Mouse (Mus musculus): Measurements from ENCODE around the gene Arhgdig. TPM values are rescaled to one million over a fixed set of nuclear protein-coding genes. Genes with fewer than 3 reads are reported as not detected.

Arhgdig gene
- polyA plus RNA-seq (2012; fragmentation: generic; extraction: Trizol): 9.6 TPM
- long read RNA-seq, experiment 1: 0 reads
- long read RNA-seq, experiment 2, partial matches to known transcripts: 0 of 1 reads
- long read RNA-seq, experiment 2, other reads (novel, unspliced or antisense): 0 of 1 reads

DNA sequence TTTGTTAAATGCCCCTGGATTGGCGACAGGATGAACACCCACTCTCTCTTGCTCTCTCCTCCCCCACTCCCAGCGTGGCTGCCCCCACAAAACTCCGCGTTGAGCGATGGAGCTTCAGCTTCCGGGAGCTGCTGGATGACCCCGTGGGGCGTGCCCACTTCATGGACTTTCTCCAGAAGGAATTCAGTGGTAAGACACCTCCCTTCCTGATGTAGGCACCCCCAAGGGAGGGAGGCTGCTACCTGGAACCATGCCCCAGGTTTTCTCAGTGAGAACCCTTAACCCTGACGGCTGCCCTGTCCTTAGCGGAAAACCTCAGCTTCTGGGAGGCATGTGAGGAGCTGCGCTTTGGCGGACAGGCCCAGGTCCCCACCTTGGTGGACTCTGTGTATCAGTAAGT is at the start of gene Arhgdig:
Gene Arhgdig, minus strand, starts transcription at position 101 of the 400 bp plus-strand sequence.
- Histone ChIP-seq H3K36me3 (ENCODE audit: control insufficient read depth, insufficient read depth) (no peaks in the 10 kb centered on the region), H3K79me2 (ENCODE audit: control insufficient read depth, insufficient read depth) (no peaks in the 10 kb centered on the region), H3K4me3 (ENCODE audit: insufficient read depth, poor library complexity, severe bottlenecking) (no peak within 1 kb of the TSS), H3K27me3 (ENCODE audit: control insufficient read depth, insufficient read depth, insufficient read length) (no peaks in the 10 kb centered on the region), H3K79me3 (ENCODE audit: low read depth) (no peaks in the 10 kb centered on the region), H3ac (ENCODE audit: control insufficient read depth, insufficient read length, low read depth) (no peak within 1 kb of the TSS)
- no peak for TF ChIP-seq MYOD1 (IDR thresholded peaks at IDR 0.05; ENCODE audit: control insufficient read depth, insufficient read length, low read depth)
- TF ChIP-seq USF1 (IDR thresholded peaks at IDR 0.05; ENCODE audit: low read depth): no peak
- no peak for TF ChIP-seq FOSL1 (IDR thresholded peaks at IDR 0.05; ENCODE audit: insufficient read depth, low read length, poor library complexity, severe bottlenecking)
- no peak for TF ChIP-seq MYOG (IDR thresholded peaks at IDR 0.05; ENCODE audit: control insufficient read depth, extremely low read depth, insufficient read length)
- no peak for TF ChIP-seq CEBPB (IDR thresholded peaks at IDR 0.05; ENCODE audit: low read depth)
- TF ChIP-seq CTCF (IDR thresholded peaks at IDR 0.05; ENCODE audit: control insufficient read depth, insufficient read depth, insufficient read length): no peak
- TF ChIP-seq MAX (IDR thresholded peaks at IDR 0.05): no peak

DNA sequence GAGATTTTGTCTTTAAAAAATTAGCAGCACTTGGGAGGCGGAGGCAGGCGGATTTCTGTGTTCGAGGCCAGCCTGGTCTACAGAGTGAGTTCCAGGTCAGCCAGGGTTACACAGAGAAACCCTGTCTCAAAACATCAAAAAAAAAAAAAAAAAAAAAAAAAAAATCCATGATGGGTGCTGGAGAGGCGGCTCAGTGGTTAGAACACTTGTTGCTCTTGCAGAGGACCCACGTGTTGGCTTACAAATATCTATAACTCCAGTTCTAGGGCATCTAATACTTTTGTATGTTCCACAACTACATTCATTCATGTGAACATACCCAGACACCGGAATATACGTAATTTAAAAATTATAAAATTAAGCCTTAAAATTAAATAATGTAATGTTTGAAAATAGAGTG is 47.7 kb upstream of the Arhgdig start:
- Histone ChIP-seq H3ac (ENCODE audit: control insufficient read depth, insufficient read length, low read depth) (no peak overlapping the region), H3K36me3 (ENCODE audit: control insufficient read depth, insufficient read depth) (peaks cover 58% of the 10 kb centered on the region), H3K27me3 (ENCODE audit: control insufficient read depth, insufficient read depth, insufficient read length) (no peaks in the 10 kb centered on the region), H3K4me3 (ENCODE audit: insufficient read depth, poor library complexity, severe bottlenecking) (no peak overlapping the region), H3K79me3 (ENCODE audit: low read depth) (peaks cover 61% of the 10 kb centered on the region), H3K79me2 (ENCODE audit: control insufficient read depth, insufficient read depth) (peaks cover 76% of the 10 kb centered on the region)
- no peak for TF ChIP-seq CTCF (IDR thresholded peaks at IDR 0.05; ENCODE audit: control insufficient read depth, insufficient read depth, insufficient read length)
- TF ChIP-seq CEBPB (IDR thresholded peaks at IDR 0.05; ENCODE audit: low read depth): no peak
- TF ChIP-seq FOSL1 (IDR thresholded peaks at IDR 0.05; ENCODE audit: insufficient read depth, low read length, poor library complexity, severe bottlenecking): no peak
- no peak for TF ChIP-seq MAX (IDR thresholded peaks at IDR 0.05)
- no peak for TF ChIP-seq USF1 (IDR thresholded peaks at IDR 0.05; ENCODE audit: low read depth)
- TF ChIP-seq MYOD1 (IDR thresholded peaks at IDR 0.05; ENCODE audit: control insufficient read depth, insufficient read length, low read depth): no peak
- TF ChIP-seq MYOG (IDR thresholded peaks at IDR 0.05; ENCODE audit: control insufficient read depth, extremely low read depth, insufficient read length): no peak

DNA sequence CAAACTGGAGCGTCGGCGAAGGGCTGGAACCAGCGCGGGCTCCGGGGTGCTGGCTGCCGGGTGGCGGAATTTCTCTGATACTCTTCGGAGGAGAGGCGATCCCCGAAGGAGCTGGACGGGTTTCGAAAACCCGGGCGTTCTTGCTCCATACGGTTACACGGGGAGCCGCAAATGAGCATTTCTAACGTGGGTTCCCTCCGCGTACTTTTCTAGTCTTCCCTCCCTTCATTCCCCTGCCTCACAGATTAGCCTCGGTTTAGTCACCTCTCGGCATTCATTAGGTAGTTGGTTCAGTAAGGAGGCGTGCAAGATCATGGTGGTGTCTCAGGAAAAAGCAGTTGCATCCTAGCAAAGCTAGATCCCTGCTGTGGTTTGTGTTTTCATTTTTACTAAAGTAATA is 45.8 kb upstream of the Arhgdig start:
- TF ChIP-seq CEBPB (IDR thresholded peaks at IDR 0.05; ENCODE audit: low read depth): no peak
- TF ChIP-seq MYOD1 (IDR thresholded peaks at IDR 0.05; ENCODE audit: control insufficient read depth, insufficient read length, low read depth): no peak
- no peak for TF ChIP-seq MYOG (IDR thresholded peaks at IDR 0.05; ENCODE audit: control insufficient read depth, extremely low read depth, insufficient read length)
- TF ChIP-seq CTCF (IDR thresholded peaks at IDR 0.05; ENCODE audit: control insufficient read depth, insufficient read depth, insufficient read length): no peak
- no peak for TF ChIP-seq USF1 (IDR thresholded peaks at IDR 0.05; ENCODE audit: low read depth)
- TF ChIP-seq MAX (IDR thresholded peaks at IDR 0.05): no peak
- TF ChIP-seq FOSL1 (IDR thresholded peaks at IDR 0.05; ENCODE audit: insufficient read depth, low read length, poor library complexity, severe bottlenecking): no peak
- H3ac ChIP-seq (ENCODE audit: control insufficient read depth, insufficient read length, low read depth): peak overlapping the region; percentile 100
- peaks cover 48% of the 10 kb centered on the region for H3K79me3 ChIP-seq (ENCODE audit: low read depth)
- H3K27me3 ChIP-seq (ENCODE audit: control insufficient read depth, insufficient read depth, insufficient read length): no peaks in the 10 kb centered on the region
- H3K4me3 ChIP-seq (ENCODE audit: insufficient read depth, poor library complexity, severe bottlenecking): peak overlapping the region; percentile 92
- peaks cover 57% of the 10 kb centered on the region for H3K79me2 ChIP-seq (ENCODE audit: control insufficient read depth, insufficient read depth)
- peaks cover 40% of the 10 kb centered on the region for H3K36me3 ChIP-seq (ENCODE audit: control insufficient read depth, insufficient read depth)

DNA sequence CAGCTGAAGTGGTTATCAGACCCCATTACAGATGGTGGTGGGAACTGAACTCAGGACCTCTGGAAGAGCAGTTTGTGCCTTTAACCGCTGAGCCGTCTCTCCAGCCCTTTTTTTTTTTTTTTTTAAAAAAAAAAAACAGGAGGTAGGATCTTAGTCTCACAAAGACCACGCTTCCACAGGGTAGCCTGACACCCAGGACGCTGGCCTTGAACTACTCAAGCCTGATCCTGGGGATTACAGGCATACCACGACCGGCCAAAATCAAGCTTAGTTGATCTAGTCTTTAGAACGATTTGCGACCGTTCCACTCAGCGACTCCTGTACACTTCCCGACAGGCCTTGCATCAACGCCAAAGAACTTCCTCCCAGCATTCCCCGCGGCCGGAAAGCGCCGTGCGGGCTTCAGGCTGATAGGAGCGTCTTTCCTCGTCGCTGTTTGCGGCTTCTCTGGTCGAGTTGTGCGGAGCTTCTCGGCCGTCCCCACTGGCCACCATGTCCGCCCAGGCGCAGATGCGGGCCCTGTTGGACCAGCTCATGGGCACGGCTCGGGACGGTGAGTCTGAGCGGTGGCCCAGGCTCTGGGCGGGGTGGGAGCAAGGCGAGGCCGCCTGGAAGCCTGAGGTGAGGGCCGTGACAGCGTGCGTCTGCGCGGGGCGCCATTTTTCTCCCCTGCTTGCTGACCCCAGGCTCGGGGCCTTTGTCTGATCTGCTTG is 45.1 kb upstream of the Arhgdig start, which contains the start of gene Luc7l:
Gene Luc7l, plus strand, starts transcription at position 358 of the 713 bp plus-strand sequence.
- Histone ChIP-seq H3ac (ENCODE audit: control insufficient read depth, insufficient read length, low read depth) (peak within 1 kb of the TSS; percentile 100), H3K36me3 (ENCODE audit: control insufficient read depth, insufficient read depth) (peaks cover 33% of the 10 kb centered on the region), H3K27me3 (ENCODE audit: control insufficient read depth, insufficient read depth, insufficient read length) (peaks cover 3% of the 10 kb centered on the region), H3K79me3 (ENCODE audit: low read depth) (peaks cover 43% of the 10 kb centered on the region), H3K4me3 (ENCODE audit: insufficient read depth, poor library complexity, severe bottlenecking) (peak within 1 kb of the TSS; percentile 92), H3K79me2 (ENCODE audit: control insufficient read depth, insufficient read depth) (peaks cover 50% of the 10 kb centered on the region)
- TF ChIP-seq MAX (IDR thresholded peaks at IDR 0.05) (no peak), FOSL1 (IDR thresholded peaks at IDR 0.05; ENCODE audit: insufficient read depth, low read length, poor library complexity, severe bottlenecking) (no peak), CTCF (IDR thresholded peaks at IDR 0.05; ENCODE audit: control insufficient read depth, insufficient read depth, insufficient read length) (no peak), MYOG (IDR thresholded peaks at IDR 0.05; ENCODE audit: control insufficient read depth, extremely low read depth, insufficient read length) (no peak)

DNA sequence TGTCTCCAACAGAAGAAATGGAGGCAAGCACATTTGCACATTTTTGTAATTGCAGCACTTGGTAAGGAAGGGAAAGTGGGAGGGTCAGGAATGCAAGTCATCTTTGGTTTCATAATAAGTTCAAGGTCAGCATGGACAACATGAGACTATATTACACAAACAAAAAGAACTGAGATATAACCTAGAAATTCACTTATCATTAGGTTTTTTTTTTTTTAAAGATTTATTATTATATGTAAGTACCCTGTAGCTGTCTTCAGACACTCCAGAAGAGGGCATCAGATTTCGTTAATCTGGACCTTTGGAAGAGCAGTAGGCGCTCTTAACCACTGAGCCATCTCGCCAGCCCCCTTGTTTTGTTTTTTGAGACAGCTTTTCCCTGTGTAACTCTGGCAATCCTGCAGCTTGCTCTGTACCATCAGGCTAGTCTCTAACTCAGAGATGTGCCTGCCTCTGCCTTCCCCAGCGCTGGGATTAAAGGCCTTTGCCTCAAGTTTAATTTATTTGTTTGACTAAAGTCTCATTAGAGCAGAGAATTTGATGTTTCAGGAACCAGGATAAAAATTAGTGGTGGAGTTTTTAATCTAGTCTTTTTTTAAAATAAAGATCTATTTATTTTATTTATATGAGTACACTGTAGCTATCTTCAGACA is 44.4 kb upstream of the Arhgdig start:
- Histone ChIP-seq H3ac (ENCODE audit: control insufficient read depth, insufficient read length, low read depth) (no peak overlapping the region), H3K36me3 (ENCODE audit: control insufficient read depth, insufficient read depth) (peaks cover 26% of the 10 kb centered on the region)
- TF ChIP-seq CEBPB (IDR thresholded peaks at IDR 0.05; ENCODE audit: low read depth): no peak
- TF ChIP-seq MAX (IDR thresholded peaks at IDR 0.05): no peak
- no peak for TF ChIP-seq MYOG (IDR thresholded peaks at IDR 0.05; ENCODE audit: control insufficient read depth, extremely low read depth, insufficient read length)
- TF ChIP-seq FOSL1 (IDR thresholded peaks at IDR 0.05; ENCODE audit: insufficient read depth, low read length, poor library complexity, severe bottlenecking): no peak
- no peak for TF ChIP-seq USF1 (IDR thresholded peaks at IDR 0.05; ENCODE audit: low read depth)
- no peak for TF ChIP-seq CTCF (IDR thresholded peaks at IDR 0.05; ENCODE audit: control insufficient read depth, insufficient read depth, insufficient read length)
- no peak for TF ChIP-seq MYOD1 (IDR thresholded peaks at IDR 0.05; ENCODE audit: control insufficient read depth, insufficient read length, low read depth)

More for the DNA sequence above, 44.4 kb upstream of the Arhgdig start:
- Histone ChIP-seq H3K27me3 (ENCODE audit: control insufficient read depth, insufficient read depth, insufficient read length) (peaks cover 3% of the 10 kb centered on the region), H3K4me3 (ENCODE audit: insufficient read depth, poor library complexity, severe bottlenecking) (no peak overlapping the region), H3K79me3 (ENCODE audit: low read depth) (peaks cover 38% of the 10 kb centered on the region), H3K79me2 (ENCODE audit: control insufficient read depth, insufficient read depth) (peaks cover 44% of the 10 kb centered on the region)

All from C2C12 (cell line).